Mouse (Mus musculus) heart, postnatal 4 days (tissue): ENCODE data around the gene Itga2b. TPM values are rescaled to one million over a fixed set of nuclear protein-coding genes. Genes with fewer than 3 reads are reported as not detected.
A peak's percentile ranks its signal among the peaks of the same experiment; 100 is the strongest.

Experiments used
- DNase-seq: peaks from one replicate; pipeline ENCODE4 v3.0.0; 2021
- total RNA-seq, 2 experiments: library from RNA; stranded (reverse); gene quantifications; 2 replicates each; pipeline ENCODE4 v1.2.3; 2021

The Itga2b gene
- total RNA-seq, 2 experiments from 2014 or later, result 4.2 to 5.4 TPM

- DNase-seq, result peak; percentile 71
Measured at GRCm38 (mm10) chr11:102435754-102436470, 34.0 kb downstream of the Itga2b start.

- no peak for DNase-seq
Measured at GRCm38 (mm10) chr11:102434816-102435705, 34.9 kb downstream of the Itga2b start.

GRCm38 (mm10) chr11:102434406-102434805, 35.5 kb downstream of the Itga2b start:
- DNase-seq, result peak; percentile 94

- DNase-seq, result no peak
Measured at GRCm38 (mm10) chr11:102433866-102434265, 36.1 kb downstream of the Itga2b start.

GRCm38 (mm10) chr11:102432896-102433295, 37.0 kb downstream of the Itga2b start:
- DNase-seq, result peak; percentile 75

GRCm38 (mm10) chr11:102432115-102432843, 37.6 kb downstream of the Itga2b start:
- DNase-seq, result no peak

GRCm38 (mm10) chr11:102431728-102432114, 38.2 kb downstream of the Itga2b start:
- DNase-seq, result no peak

- peak; percentile 88 for DNase-seq
Measured at GRCm38 (mm10) chr11:102431018-102431645, 38.8 kb downstream of the Itga2b start.

- DNase-seq, result peak; percentile 91
Measured at GRCm38 (mm10) chr11:102430121-102431017, 39.6 kb downstream of the Itga2b start, which contains the start of gene Grn. TSS of gene Grn (plus strand) at chr11:102430315.

GRCm38 (mm10) chr11:102429551-102429950, 40.4 kb downstream of the Itga2b start:
- DNase-seq, result no peak

- no peak for DNase-seq
Measured at GRCm38 (mm10) chr11:102428981-102429540, 40.9 kb downstream of the Itga2b start.

GRCm38 (mm10) chr11:102425555-102426316, 44.2 kb downstream of the Itga2b start:
- DNase-seq, result peak; percentile 6

- DNase-seq, result no peak
Measured at GRCm38 (mm10) chr11:102424666-102425065, 45.3 kb downstream of the Itga2b start.

- DNase-seq, result no peak
Measured at GRCm38 (mm10) chr11:102421559-102421958, 48.4 kb downstream of the Itga2b start.

- DNase-seq, result no peak
Measured at GRCm38 (mm10) chr11:102418887-102419286, 51.0 kb downstream of the Itga2b start.

- no peak for DNase-seq
Measured at GRCm38 (mm10) chr11:102417160-102417559, 52.8 kb downstream of the Itga2b start.

- DNase-seq, result no peak
Measured at GRCm38 (mm10) chr11:102415034-102415802, 54.7 kb downstream of the Itga2b start.

- no peak for DNase-seq
Measured at GRCm38 (mm10) chr11:102413059-102413458, 56.9 kb downstream of the Itga2b start.

- peak; percentile 96 for DNase-seq
Measured at GRCm38 (mm10) chr11:102411704-102412103, 58.2 kb downstream of the Itga2b start.
